Mouse (Mus musculus) left cerebral cortex, postnatal 14 days (tissue): ENCODE results near the gene Vstm4. TPM values are rescaled to one million over a fixed set of nuclear protein-coding genes. Genes with fewer than 3 reads are reported as not detected.

Source experiments
- DNase-seq, 2 experiments: peaks; one replicate each; pipeline ENCODE4 v3.0.0; 2021 to 2022; ENCODE audit warnings: low spot score in 2 of 2, mixed read lengths in 1 of 2
- intact Hi-C: fragments of 180-260 bp; cut with DNase I; formaldehyde crosslinking; loops from one replicate; pipeline ENCODE4 v1.15.1; 2025
- total RNA-seq, 2 experiments: library from RNA; stranded (reverse); gene quantifications; 2 replicates each; pipeline ENCODE4 v1.2.3; 2021

The Vstm4 gene
- total RNA-seq, 2 experiments from 2014 or later, result 4.3 to 5.2 TPM

DNA sequence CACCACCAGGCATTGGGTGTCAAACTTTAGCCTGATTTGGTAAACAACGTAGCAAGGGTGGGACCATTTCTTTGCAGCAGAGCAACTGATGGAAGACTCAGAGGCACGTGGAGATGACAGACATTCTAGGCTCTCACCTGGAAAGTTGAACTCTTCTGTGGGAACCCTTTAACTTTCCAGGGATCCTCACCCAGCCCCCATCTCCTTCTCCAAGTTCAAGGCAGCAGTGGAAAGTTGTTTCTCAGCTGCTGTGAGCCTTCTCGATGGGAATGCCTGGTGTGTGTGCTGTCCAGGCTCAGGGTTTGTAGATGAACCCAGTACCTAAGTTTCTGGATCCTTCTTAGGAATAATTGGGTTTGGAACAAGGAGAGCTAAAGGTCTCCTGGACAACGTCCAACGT, 310 bp upstream of the Vstm4 start:
- no peak for DNase-seq
- intact Hi-C loops, result no loop called here

DNA sequence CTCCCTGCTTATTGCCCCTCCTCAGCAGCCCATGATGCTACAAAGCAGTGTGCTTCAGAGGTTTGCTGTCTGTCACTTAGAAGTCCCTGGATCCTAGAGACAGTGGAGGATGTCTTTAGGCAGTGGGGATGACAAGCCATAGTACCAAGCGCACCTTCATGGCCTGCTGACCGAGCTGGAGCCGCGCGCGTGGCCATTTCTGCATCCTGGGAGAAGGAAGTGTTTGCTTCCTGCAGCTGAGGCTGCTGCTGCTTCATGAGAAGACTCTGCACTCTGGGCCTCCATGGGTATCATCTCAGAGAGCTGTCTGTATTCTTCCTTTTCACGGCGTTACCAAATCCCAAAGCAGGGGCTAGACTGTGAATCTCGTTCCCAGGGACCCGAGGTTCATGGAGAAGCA, 1.8 kb downstream of the Vstm4 start:
- DNase-seq, result no peak
- intact Hi-C loops, result no loop called here

DNA sequence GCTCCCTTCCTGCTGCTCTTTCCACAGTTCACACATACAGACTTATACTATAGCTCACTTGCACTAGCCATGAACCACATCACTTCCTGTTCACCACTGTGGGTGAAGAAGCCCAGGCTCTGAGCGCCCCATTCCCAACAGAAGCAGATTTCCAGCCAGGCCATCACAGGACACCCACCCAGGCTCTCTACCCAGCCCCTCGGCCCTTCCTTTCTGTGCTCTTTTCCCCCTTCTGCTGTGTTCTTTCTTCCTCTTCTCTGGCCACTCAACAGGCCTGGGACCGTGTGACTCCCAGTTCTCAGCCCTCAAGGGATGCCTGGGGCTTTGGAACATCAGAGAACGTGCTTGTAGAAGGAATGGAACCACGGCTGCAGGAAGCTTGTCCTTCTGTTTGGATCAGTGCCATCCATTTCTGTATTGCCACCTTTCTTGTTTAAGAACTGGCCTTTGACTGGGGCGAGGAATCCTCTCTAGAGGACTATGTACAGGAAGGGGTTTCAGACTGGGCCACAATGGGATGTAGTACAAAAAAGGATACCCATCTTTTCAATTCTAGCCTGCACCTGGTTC, 2.5 kb downstream of the Vstm4 start:
- intact Hi-C loops, result no loop called here
- no peak for DNase-seq

DNA sequence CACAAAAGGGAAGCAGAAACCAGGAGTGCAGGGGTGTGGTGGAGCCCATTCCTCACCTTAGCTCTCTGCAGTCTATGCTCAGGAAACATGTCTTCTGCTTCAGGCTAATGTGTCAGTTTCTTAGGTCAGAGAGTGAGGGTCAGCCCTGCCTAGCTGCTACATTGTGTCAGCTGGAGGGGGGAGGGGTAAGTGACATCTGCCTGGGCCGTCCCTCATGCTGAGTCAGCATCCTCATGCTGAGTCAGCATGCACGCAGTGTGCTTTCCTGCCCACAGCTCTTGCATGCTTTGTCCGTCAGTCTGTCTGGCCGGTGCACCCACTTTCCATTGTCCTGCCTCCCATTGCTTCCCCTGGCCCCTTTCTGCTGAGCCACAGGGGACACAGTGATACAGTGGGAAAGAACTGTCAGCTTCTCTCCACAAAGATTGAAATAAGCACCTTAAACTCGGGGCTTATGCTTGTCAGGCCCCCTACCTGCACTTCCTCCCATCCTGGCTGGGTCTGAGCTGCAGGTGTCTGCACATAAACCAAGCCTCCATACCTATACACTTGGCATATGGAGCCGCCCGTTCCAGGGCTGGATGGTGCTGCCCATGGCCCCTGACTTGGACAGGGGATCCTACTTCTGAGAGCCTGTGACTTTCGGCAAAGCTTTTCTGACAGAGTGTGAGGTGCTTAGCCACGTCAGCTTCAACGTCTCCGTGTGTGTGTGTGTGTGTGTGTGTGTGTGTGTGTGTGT, 3.4 kb downstream of the Vstm4 start:
- intact Hi-C loops, result no loop called here
- DNase-seq, result no peak

DNA sequence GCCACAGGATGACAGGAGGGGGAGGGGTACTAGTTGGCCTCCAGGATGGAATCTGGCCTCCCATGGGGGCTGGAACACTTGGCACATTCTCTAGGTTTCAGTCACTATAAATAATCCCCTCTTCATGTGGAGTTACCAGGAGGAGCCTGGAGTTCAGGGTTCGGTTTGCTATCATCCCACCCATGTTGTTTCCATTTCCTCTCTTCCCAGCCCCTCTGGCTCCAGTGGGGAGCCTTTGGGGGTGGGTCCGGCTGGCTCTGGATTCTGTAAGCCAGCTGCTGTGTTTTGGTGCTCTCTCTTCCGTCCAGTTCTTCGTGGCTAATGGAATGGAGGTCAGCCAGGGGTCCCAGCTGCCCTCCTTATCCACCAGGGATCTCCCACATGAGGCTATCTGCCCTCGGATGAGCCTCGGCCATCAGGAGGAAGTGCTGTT, 4.6 kb downstream of the Vstm4 start:
- intact Hi-C loops, result no loop called here
- DNase-seq, result no peak

DNA sequence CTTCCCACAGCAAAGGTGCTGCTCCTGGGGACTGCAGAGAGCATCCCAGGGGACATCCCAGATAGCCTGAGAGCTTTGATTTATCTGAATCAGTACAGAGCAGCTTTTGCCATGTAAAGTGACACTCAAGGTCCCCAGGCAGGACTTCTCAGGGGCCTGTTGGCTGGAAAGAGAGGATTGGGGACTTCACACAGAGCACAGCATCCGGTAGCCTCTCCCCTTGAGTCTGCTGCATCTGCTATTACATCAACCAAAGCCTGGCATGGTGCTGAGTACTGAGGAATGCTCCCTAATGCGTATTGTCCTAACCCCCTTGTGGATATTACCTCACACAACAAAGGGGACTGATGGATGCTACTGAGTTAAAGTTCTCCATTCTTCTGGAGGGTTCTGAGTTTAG, 5.1 kb downstream of the Vstm4 start:
- intact Hi-C loops, result no loop called here
- DNase-seq, result no peak

DNA sequence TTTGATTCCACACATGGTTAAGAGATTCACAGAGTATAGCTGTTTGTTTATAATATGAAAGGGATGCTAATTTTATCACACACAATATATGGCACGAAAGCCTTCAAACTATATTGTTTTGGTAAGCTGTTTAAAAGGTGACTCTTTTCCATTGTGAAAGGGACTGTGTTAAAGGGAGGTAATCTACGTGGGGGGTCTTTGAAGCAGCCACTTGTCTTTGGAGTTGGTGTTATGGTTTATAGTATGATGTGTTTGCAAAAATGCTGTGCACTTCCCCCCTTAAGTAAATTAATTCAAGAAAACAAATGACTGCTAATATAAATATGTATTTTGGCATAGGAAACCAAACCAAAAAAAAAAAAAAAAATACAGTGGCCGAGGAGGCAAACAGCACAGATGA, 8.8 kb downstream of the Vstm4 start:
- intact Hi-C loops, result no loop called here
- DNase-seq, result no peak

DNA sequence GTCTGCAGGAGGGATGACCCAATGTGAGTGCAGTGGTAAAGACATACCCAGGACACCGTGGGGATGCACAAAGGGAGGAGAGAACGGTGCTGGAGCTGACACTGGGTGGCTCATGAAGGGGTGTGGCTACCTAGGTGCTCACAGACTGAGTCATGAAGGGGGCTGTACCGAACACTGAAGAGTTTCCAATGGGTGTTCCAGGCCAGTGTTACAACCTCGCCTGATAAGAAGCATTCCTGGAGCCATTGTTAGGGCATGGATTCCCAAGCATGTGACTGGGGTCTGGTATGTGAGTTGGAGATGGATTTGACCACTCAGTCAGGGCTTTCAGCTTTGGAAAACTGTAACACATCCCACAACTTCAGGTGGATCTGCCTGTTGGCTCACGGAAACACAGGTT, 15.4 kb downstream of the Vstm4 start:
- DNase-seq, result no peak
- intact Hi-C loops, result no loop called here

DNA sequence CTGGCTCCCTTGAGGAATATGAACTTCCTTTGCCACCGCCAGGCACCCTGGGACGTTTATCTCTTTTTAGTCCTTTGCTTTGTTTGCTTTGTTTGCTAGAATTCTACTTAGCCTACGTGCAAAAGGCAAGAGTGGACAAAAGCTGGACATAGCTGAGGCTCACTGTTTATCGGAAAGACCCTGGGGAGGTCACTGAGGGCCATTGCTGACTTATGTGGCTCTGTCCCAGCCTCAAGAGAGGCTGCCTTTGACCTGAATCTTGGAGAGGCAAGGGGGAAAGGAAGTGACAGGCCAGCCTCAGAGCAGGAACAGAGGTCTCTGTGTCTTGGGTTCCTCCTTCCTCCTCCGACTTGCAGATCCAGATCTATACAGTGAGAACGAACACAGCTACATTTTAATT, 21.0 kb downstream of the Vstm4 start:
- DNase-seq, result no peak
- intact Hi-C loops, result no loop called here

DNA sequence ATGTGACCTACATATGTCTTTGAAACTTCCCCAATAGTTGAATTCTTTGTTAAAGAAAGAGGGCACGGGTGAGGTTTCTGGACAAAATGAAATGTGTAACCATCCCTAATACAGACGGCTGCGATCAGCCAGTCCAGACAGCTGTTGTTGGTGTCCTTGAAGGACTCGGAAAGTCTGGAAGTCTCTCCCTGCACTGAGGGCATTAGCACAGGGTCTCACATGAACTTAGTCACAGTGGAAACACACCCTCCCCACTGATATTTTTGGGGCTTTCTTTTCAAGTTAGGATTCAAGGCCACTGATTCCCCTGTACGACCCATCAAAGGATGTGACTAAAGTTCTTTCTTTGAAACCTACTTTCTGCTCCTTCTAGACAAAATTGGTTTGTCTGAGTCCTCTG, 23.8 kb downstream of the Vstm4 start:
- intact Hi-C loops, result no loop called here

DNA sequence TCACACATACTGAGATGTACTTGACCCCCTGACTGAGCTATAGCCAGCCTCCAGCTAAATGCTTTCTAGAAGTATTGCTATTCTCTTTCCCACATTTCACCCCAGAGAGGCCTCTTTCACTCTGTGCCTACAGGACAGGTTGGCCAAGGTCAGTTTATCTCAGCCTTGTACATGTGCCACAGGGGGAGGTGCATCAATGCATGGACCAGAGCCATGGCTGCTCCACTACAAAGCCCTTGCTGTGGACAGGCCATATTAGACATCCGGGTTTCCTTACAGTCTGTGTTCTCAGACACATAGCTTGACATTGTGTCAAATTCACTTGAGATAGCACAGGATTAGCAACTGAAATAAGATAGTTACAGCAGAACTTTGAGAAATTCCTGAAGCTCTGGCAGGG, 25.1 kb downstream of the Vstm4 start:
- intact Hi-C loops, result no loop called here
- no peak for DNase-seq

More for the DNA sequence above, 23.8 kb downstream of the Vstm4 start:
- no peak for DNase-seq

DNA sequence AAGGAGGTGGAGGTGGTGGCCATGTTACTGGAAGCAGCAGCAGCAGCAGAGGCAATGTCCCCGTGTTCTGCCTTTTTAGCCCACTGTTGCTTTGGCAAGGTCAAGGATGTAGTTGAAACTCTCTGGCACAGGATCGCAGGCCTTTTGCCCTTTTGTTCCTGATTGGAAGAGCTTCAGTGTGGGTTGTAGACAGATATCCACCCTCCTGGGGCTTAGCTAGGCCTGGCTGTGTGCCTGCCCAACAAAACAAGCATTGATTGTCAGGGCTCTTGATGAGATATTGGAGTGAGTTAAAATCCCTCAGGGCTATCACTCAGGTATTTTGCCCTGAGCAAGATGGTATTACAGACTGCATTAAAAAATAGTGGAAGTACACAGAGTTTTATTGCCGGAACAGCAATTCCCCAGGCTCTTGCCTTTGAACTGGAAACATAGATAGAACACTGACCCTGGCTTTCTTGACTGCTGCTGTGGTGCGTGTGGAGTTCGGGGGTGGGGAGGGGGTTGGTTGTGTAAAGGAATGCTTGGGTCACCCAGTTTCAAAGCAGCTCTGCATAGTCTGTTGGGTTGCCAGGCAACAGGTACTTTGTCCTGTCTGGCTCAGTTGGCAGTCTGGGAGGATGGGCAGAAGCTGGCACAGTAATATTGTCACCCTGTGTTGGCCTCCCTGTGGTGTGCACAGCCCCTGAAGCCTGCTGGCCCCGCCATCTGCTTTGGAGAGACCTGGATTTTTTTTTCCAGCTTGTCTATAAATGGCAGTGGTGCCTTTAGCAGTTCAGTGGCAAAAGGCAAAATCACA, 32.5 kb downstream of the Vstm4 start:
- intact Hi-C loops, result no loop called here

DNA sequence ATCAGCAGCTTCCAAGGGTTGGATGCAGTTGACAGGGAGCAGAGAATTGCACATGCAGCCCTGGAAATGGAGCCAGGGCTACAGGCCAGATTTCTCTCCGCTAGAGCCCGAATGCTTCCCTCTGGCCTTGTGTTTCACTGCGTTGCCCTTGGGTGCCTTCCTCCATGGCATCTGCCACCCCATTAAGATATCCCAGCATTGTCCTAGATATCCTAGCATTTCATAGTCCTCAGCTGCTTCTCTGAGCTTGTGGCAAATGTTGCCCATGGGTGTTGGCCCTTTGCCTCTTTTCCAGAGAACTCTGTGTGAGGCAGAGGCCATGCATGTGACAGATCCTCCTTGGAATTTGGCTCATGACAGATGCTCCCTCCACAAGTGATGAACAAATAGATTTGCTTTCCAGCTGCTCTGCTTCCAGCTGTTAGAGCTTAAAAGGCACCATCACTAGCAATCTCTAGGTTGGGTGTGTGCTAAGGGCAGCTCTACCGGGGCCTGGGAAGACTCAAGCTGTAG, 37.8 kb downstream of the Vstm4 start:
- DNase-seq, result no peak
- intact Hi-C loops, result no loop called here

More for the DNA sequence above, 32.5 kb downstream of the Vstm4 start:
- peak; percentile 32 to 66 for DNase-seq

DNA sequence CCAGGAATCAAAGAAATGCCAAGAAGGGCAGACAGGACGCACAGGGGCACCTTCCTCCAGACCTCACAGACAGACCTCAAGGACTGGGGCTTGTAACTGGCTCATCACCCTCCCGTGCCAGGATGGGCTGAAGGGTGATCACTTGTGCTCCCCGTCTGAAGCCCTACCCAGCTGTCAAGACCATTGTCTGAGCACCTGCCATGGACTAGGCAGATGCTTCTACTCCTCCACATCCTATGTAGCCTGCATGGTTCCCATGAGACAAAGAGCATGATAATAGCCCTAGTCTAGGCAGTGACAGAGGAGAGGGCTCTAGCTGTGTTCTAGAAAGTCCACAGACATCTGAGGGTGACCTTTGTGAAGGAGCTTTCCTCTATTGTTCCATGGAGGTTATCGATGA, 38.3 kb downstream of the Vstm4 start:
- DNase-seq, result no peak
- intact Hi-C loops, result no loop called here

DNA sequence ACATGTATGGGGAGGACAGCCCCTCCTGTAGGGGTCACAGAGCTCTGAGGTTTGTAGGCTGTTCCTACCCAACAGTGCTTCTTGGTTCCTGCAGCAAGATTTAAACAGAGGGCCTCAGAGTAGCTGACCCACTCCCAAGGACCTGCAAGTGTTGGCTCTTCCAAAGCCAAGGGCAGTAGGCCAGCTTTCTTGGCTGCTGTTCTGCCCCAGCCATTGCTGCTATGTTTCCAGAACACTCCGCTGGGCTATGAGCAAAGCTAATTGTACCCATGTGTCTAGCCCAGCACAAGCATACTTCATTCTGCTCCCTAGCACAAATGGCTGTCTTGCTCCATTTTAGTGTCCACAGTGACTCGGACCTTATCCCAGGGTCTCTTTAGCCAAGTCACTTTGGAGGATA, 40.3 kb downstream of the Vstm4 start:
- peak; percentile 63 to 67 for DNase-seq
- intact Hi-C loops, result no loop called here

DNA sequence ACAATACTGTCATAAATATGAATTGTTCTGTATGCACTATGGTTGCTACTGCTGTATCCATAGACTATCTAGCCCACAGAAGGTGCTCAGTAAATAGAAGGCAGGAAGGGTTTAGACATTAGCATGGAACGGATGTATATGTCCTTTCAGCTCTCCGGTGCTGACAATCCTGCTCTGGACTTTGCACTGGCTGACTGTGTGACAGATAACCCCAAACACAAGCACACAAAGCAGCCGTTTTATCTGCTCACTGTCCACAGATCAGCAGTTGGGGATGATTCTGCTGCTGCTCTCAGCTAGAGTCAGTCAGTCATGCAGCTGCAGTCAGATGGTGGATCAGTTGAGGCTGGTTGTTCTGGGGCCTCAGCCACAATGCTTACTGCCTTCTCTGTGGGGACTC, 46.6 kb downstream of the Vstm4 start:
- no peak for DNase-seq
- intact Hi-C loops, result no loop called here

DNA sequence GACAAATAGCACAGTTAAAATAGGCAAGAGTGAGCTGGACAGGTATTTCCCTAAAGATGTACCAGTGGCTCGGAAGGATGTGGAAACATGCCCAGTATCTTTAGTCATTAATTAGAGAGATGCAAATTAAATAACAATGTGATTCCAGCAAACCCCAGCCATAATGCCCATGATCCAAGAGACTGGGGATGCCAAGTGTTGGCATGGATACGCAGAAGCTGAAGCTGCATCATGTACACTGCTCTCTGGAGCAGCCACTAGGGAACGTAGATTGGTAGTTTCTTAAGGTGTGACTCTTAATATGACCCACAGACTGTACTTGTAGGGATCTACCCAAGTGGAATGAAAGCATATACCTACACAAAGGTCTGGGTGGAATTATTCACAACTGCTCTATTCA, 50.0 kb downstream of the Vstm4 start:
- no peak for DNase-seq
- intact Hi-C loops, result no loop called here

DNA sequence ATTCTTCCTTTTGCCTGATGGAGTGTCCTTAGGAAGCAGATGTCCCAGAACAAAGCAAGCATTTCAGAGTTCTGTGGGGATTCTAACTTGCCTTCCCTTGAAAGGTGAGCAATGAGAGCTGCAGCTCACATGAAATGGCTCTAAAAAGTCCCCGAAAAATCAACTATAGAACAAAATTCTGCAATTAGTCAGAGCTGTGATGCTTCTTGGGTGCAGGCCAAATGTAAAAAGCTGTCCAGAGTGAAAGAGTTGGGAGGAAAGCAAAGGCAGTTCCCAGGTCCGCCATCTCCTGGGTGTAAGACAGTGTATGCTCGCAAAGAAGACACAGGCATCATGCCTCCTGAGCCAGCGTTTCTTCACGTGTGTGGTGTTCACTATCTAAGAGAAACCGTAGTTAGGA, 52.6 kb downstream of the Vstm4 start:
- intact Hi-C loops, result no loop called here
- DNase-seq, result peak in 1 of 2 experiments; percentile 39

DNA sequence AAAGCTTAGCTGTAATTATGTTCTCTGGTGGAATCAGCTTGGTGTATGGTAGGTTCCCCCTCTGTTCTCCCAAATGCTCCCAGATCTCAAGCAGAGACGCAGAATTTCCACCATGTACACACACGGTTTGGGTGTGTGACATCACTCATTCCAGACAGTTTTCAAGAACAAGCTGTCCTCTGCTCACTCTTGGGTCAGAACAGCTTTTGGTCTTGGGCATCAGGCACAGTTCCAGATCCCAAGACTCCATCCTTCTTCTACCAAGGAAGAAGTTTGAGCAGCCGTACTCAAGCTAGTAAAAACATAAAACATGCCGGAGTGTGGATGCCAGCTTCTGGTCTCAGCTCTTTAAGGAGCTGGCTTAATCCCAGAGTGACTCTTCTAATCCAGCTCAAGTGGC, 54.6 kb downstream of the Vstm4 start:
- no peak for DNase-seq
- intact Hi-C loops, result no loop called here

DNA sequence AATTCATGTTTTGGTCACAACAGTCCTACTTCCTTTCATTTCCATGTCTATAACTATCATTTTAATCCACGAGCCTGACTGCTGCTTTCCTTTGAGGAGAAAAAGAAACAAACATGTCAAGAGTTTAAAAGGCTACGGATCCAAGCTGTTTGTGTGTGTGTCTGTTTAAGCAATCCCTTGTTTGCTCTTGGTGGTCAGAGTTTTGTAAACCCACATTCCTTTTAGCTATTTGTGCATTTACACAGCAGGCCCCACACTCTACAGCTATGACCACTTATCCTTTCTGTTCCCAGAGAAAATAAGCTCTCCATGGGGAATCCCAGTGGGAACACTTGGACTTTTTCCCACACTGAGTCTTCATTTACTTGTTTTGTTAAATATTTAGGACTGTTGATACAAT, 58.8 kb downstream of the Vstm4 start:
- DNase-seq, result no peak
- intact Hi-C loops, result no loop called here

DNA sequence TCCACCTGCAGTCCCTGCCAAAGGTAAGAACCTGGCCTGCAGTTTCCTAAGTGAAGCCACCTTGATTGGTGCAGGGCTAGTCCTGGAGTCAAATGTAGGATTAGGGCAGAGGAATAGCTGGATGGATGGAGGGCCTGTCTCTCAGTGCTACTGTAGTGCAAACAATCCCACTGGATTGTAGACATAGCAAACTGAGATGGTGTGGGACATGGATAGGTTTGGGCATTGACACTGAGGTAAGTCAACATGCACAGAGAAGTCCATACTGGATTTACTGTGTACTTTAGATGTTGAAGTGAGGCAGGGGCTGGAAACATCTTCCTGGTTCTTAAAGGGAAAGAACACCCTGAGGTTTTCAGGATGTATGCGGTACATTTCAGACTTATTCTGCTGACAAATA, 61.4 kb downstream of the Vstm4 start:
- intact Hi-C loops, result no loop called here
- no peak for DNase-seq
